Mouse (Mus musculus) hindbrain, embryonic 14.5 days (tissue): ENCODE measurements at regions not wholly inside any gene's neighbourhood (a gene's known extent, or its start where the extent isn't known, plus 50 kb on each side); places are given as distances from the start of the nearest gene placed in this dataset.

Experiments used
- ATAC-seq: fragments of 200-750 bp; cut with Nextera tagmentation; 2 replicates; pipeline ENCODE4 v1.8.0; 2017; ENCODE audit warnings: moderate number of reproducible peaks, mild to moderate bottlenecking, moderate TSS enrichment, moderate library complexity; ENCODE audit not compliant: low FRiP score
- DNase-seq: peaks from one replicate; pipeline ENCODE4 v3.0.0-alpha.2; 2015; ENCODE audit warnings: low spot score
- H3K27ac ChIP-seq: fragments of 300-500 bp; sonication (generic); 2 replicates; pipeline ENCODE4 v1.5.1; 2014; ENCODE audit warnings: mild to moderate bottlenecking, moderate library complexity
- H3K27me3 ChIP-seq: fragments of 300-500 bp; sonication (generic); 2 replicates; pipeline ENCODE4 v1.6.1; 2014; ENCODE audit warnings: mild to moderate bottlenecking, low read length, mixed read lengths; ENCODE audit not compliant: control insufficient read depth, insufficient read depth
- H3K36me3 ChIP-seq: fragments of 300-500 bp; sonication (generic); replicated peaks from 2 replicates; pipeline ENCODE4 v1.6.1; 2014; ENCODE audit not compliant: control insufficient read depth, insufficient read depth
- H3K4me1 ChIP-seq: fragments of 300-500 bp; sonication (generic); replicated peaks from 2 replicates; pipeline ENCODE4 v1.6.1; 2014; ENCODE audit warnings: antibody characterized with exemption, low read length, mixed read lengths; ENCODE audit not compliant: control insufficient read depth, insufficient read depth
- H3K4me2 ChIP-seq: fragments of 300-500 bp; sonication (generic); replicated peaks from 2 replicates; pipeline ENCODE4 v1.6.1; 2014; ENCODE audit warnings: mild to moderate bottlenecking, moderate library complexity
- H3K4me3 ChIP-seq: fragments of 300-500 bp; sonication (generic); replicated peaks from 2 replicates; pipeline ENCODE4 v1.5.1; 2014; ENCODE audit warnings: mild to moderate bottlenecking, low read length
- H3K9ac ChIP-seq: fragments of 300-500 bp; sonication (generic); 2 replicates; pipeline ENCODE4 v1.6.1; 2014
- H3K9me3 ChIP-seq: fragments of 300-500 bp; sonication (generic); 2 replicates; pipeline ENCODE4 v1.6.1; 2016; ENCODE audit warnings: low read length; ENCODE audit not compliant: control insufficient read depth
- WGBS: fragments of 180-500 bp; shearing (Covaris S2); extraction: QIAGEN DNeasy Blood & Tissue Kit; methylation state at CpG from one replicate; pipeline ENCODE4 v1.1.7; 2014; 5-methylcytosine and 5-hydroxymethylcytosine counted together

GRCm38 (mm10) chr16:46250943-46251342, 96.1 kb upstream of the Gm4737 start:
- Histone ChIP-seq H3K9me3 (no peaks in the 10 kb centered on the region), H3K4me1 (no peaks in the 10 kb centered on the region), H3K36me3 (no peaks in the 10 kb centered on the region), H3K4me2 (no peak overlapping the region), H3K4me3 (no peak overlapping the region), H3K27me3 (no peaks in the 10 kb centered on the region), H3K27ac (no peak overlapping the region), H3K9ac (no peak overlapping the region)
- ATAC-seq (no peak), DNase-seq (no peak)
- WGBS: 72% methylated on average over 3 of the region's 3 CpGs

GRCm38 (mm10) chr16:46245598-46245997, 90.7 kb upstream of the Gm4737 start:
- no peak overlapping the region for H3K4me2 ChIP-seq
- no peaks in the 10 kb centered on the region for H3K27me3 ChIP-seq
- H3K9me3 ChIP-seq: no peaks in the 10 kb centered on the region
- DNase-seq (no peak), ATAC-seq (no peak)
- H3K9ac ChIP-seq: no peak overlapping the region
- WGBS: 74% methylated on average over 5 of the region's 5 CpGs
- no peaks in the 10 kb centered on the region for H3K36me3 ChIP-seq
- H3K27ac ChIP-seq: no peak overlapping the region
- no peak overlapping the region for H3K4me3 ChIP-seq
- no peaks in the 10 kb centered on the region for H3K4me1 ChIP-seq

GRCm38 (mm10) chr16:46228744-46229143, 73.9 kb upstream of the Gm4737 start:
- ATAC-seq (no peak), DNase-seq (no peak)
- 88% methylated on average over 3 of the region's 3 CpGs for WGBS
- no peak overlapping the region for H3K4me2 ChIP-seq
- H3K27me3 ChIP-seq: no peaks in the 10 kb centered on the region
- no peaks in the 10 kb centered on the region for H3K36me3 ChIP-seq
- no peaks in the 10 kb centered on the region for H3K4me1 ChIP-seq
- no peak overlapping the region for H3K27ac ChIP-seq
- H3K4me3 ChIP-seq: no peak overlapping the region
- H3K9me3 ChIP-seq: no peaks in the 10 kb centered on the region
- H3K9ac ChIP-seq: no peak overlapping the region

GRCm38 (mm10) chr16:46223084-46223600, 68.3 kb upstream of the Gm4737 start:
- no peak for ATAC-seq
- Histone ChIP-seq H3K9ac (no peak overlapping the region), H3K27ac (no peak overlapping the region), H3K4me2 (no peak overlapping the region), H3K36me3 (no peaks in the 10 kb centered on the region), H3K4me1 (no peaks in the 10 kb centered on the region), H3K27me3 (no peaks in the 10 kb centered on the region), H3K9me3 (no peaks in the 10 kb centered on the region), H3K4me3 (no peak overlapping the region)
- 67% methylated on average over 1 of the region's 1 CpGs for WGBS
- no peak for DNase-seq

- no peak overlapping the region for H3K27ac ChIP-seq
- no peak overlapping the region for H3K9ac ChIP-seq
- H3K36me3 ChIP-seq: no peaks in the 10 kb centered on the region
- ATAC-seq (no peak), DNase-seq (no peak)
- no peaks in the 10 kb centered on the region for H3K4me1 ChIP-seq
- 84% methylated on average over 4 of the region's 4 CpGs for WGBS
- no peak overlapping the region for H3K4me2 ChIP-seq
- H3K27me3 ChIP-seq: no peaks in the 10 kb centered on the region
- no peak overlapping the region for H3K4me3 ChIP-seq
- H3K9me3 ChIP-seq: no peaks in the 10 kb centered on the region
Observed at GRCm38 (mm10) chr16:46212504-46212903, 57.6 kb upstream of the Gm4737 start.

GRCm38 (mm10) chr16:46211914-46212313, 57.0 kb upstream of the Gm4737 start:
- Histone ChIP-seq H3K4me2 (no peak overlapping the region), H3K9ac (no peak overlapping the region), H3K36me3 (no peaks in the 10 kb centered on the region), H3K4me3 (no peak overlapping the region), H3K9me3 (no peaks in the 10 kb centered on the region), H3K4me1 (no peaks in the 10 kb centered on the region), H3K27ac (no peak overlapping the region), H3K27me3 (no peaks in the 10 kb centered on the region)
- WGBS: 80% methylated on average over 3 of the region's 3 CpGs
- ATAC-seq (no peak), DNase-seq (no peak)

- H3K9ac ChIP-seq: no peak overlapping the region
- H3K27me3 ChIP-seq: no peaks in the 10 kb centered on the region
- H3K4me2 ChIP-seq: no peak overlapping the region
- no peak overlapping the region for H3K27ac ChIP-seq
- H3K36me3 ChIP-seq: no peaks in the 10 kb centered on the region
- no peaks in the 10 kb centered on the region for H3K4me1 ChIP-seq
- no peak for DNase-seq
- no peak for ATAC-seq
- H3K9me3 ChIP-seq: no peaks in the 10 kb centered on the region
- no peak overlapping the region for H3K4me3 ChIP-seq
- 87% methylated on average over 1 of the region's 1 CpGs for WGBS
Observed at GRCm38 (mm10) chr16:46205114-46205513, 50.2 kb upstream of the Gm4737 start.
